Mouse (Mus musculus): ENCODE data around the gene Mrgprb5. TPM values are rescaled to one million over a fixed set of nuclear protein-coding genes. Genes with fewer than 3 reads are reported as not detected.
"Not testable (repeated sequence)": the region's sequence is repeated elsewhere in the genome, so short reads cannot be mapped to it uniquely, and the experiment has no call there.

Mrgprb5 gene
- total RNA-seq (2021), result not detected

DNA sequence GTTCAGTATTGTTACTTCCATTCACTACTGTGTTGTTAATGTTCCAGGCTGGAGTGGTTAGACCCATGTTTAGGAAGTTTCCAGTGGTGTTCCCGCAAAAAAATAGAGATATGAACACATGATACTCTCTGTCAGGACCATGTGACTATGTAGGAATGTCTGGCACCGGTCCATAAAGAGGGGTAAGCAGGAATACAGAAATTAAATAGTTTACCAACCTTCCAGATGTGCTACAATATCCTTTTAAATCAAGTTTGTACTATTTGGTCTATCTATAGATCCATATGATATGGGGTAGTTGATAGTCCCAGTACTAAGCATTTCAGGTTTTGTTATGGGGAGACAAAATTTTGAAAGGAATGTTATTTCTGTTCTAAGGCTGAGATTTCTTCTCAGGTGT is at the start of gene Mrgprb5:
Mrgprb5 (minus strand) TSS at position 101 of the 400 bp plus-strand sequence.
- DNase-seq, result no peak

DNA sequence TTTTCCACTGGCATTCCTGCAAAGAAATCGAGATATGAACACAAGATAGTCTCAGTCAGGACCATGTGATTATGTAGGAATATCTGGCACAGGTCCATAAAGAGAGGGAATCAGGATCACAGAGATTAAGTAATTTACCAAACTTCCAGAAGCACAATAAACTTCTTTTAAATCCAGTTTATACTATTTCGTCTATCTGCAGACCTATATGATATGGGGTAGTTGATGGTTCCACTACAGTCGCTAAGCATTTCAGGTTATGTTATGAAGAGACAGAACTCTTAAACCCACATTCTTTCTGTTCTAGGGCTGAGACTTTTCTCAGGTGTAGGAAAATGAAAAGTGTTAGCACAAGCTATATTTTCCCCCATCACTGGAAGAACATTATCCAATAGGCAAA is 30.4 kb upstream of the Mrgprb5 start, which contains the start of gene Mrgprb4:
Mrgprb4 (minus strand) TSS at position 101 of the 400 bp plus-strand sequence.
- no peak for DNase-seq

DNA sequence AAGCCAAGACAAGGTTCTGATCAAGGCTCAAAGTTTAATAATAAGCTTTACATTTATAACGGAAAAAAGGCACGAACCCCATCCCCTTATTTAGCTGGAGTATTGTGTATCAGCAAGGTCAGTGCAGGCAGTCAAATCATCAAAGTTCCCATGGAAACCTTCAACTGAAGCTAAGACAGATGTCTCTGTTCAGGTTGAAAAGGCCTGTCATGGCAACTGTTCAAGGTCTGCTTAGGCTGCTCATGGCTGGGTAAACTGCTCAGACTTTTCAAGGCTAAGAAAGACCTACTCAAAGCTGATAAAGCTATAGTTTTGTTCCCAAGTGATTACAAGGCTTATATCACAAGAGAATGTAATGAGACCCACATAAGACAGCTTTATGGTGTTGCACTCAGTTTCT is 1.3 kb downstream of the Mrgprb5 start:
- DNase-seq, result no peak

DNA sequence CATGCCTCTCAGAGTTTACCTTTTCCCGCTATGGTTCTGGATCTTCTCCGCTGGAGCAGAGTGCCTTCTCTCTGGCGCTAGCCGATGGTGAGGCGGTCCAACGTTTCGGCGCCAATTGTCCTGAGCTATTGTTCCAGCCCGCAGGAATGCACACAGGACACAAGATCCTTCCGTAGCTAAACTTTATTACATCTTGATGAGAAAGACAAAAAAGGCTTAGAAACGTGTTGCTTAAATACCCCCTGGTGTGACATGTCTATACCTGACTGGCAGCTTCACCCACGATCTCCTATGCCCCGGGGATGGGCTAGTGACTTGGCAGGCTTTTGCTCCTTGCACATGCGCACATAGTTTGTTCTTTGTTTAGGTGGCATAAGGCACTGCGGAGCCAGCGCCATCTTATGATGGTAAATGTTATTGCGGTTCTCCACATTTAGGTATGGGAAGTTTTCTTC is 30.5 kb downstream of the Mrgprb5 start:
- no peak for DNase-seq

DNA sequence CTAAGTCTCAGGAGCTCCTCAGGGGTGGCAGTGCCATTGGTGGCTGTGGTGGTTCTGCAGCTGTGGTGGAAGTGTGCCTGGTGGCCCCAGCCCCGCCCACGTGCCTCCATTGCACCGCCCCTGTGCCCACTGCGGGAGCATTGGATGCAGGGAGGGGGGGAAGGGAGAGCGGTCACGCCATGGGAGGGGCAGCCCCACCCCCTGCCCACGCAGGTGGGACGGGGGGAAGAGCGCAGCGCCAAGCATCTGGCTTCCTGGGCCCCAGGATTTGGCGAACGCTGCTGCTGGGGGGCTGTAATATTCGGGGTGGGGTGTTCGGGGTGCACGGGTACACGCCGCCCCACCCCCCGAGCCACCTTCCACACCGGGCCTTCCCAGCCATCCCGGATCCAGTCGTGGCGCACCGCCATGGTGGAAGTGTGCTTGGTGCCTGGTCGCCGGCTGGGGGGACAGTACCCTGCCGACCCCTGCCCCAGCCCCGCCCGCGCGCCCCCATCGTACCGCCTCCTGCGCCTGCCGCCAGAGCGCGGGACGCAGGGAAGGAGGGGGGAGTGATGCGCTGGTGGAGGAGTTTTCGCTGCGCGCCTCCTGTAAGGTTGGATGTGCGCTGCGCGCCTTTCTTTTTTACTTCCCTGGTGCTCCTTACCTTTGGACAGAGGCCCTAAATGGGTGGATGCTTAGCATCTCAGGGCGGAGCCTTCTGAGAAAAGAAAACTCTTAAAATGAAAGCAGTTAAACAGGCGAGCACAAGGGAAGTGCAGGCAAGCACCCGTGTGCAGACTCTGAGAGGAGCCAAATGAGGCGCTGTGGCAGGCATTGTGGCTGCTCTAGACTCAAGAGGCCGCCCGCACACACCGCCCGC is 31.4 kb downstream of the Mrgprb5 start:
- DNase-seq, result no peak

DNA sequence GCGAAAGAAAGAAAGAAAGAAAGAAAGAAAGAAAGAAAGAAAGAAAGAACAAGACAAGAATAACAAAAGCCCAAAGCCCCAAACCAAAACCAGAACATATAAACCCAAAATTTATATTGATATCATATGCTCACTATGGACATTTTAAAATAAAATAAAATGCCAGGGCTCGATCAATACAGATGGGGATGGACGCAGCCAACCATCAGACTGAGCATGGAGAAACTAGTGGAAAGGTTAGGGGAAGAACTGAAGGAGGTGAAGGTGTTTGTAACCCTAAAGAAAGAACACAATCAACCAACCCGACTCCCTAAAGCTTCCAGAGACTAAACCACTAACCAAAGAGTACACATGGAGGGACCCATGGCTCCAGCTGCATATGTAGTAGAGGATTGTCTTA is 36.1 kb downstream of the Mrgprb5 start:
- no peak for DNase-seq

DNA sequence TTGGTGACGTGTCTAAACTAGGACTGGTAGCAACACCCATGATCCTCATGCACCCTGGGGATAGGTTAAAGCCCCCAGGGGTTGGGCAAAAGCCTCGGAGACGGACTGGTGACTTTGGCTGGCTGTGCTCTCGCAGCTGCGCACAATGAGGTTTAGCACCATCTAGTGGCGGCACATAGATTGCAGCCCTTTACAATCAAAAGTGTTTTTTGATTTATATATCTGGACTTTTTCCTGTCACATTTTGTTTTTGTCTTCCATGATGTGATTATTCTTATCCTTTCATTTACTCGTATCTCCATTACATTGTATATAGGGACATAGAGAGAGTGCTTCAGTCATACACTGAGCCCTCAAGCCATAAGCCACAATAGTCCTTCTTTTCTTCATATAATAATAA is 36.6 kb downstream of the Mrgprb5 start:
- DNase-seq, result not testable (repeated sequence)

DNA sequence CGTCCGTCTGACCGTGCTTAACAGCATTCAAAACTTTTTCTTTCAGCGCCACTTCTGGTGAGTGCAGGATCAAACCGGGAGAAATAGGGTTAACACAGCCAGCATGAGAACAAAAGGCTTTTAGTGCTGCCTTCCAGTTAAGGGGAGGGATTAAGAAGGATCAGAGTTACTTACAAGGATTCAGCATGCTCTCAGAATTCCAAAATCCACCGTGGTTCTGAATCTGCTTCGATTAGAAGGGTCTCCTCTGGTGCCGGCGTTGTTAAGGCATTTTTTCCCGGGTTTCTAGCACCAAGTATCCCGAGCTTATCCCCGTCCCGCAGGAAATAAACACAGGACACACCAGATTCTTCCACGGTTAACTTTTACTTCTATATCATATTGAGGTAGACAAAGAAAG is 37.0 kb downstream of the Mrgprb5 start:
- not testable (repeated sequence) for DNase-seq

DNA sequence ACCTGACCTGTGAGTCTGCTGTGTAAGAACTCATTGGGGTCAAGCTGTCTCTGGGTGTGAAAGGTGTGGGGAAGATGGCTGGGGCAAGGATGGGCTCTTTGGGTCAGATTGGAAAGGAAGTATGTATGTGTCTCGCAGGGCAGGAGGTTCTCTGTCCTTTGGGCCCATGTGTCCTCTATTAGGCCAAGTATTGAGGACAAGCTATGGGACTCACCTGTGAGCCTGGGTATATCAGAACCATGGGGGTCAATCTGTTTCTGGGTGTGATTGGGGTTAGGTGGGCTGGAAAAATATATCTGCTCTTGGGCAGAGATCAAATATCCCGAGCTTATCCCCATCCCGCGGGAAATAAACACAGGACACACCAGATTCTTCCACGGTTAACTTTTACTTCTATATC is 45.0 kb downstream of the Mrgprb5 start:
- no peak for DNase-seq

Other genes starting within 250 kb of the Mrgprb5 start
- gene Mrgpra4, start 186.9 kb downstream of the Mrgprb5 start, total RNA-seq (2021), result not detected
- gene Mrgprx1, start 141.4 kb downstream of the Mrgprb5 start, total RNA-seq (2021), result not detected
- gene Mrgprb4, start 30.3 kb upstream of the Mrgprb5 start, total RNA-seq (2021), result not detected
- not detected for gene Mrgprb8, start 219.5 kb upstream of the Mrgprb5 start, total RNA-seq (2021)

All from layer of hippocampus, postnatal 36 days (tissue).